Mouse (Mus musculus) T-helper 1 cell (primary cell): ENCODE results near the gene Filip1.

Source experiments
- in situ Hi-C: fragments of 300-600 bp; cut with MboI, MseI; formaldehyde crosslinking; loops from one replicate; pipeline ENCODE4 v1.15.1; 2025; ENCODE audit warnings: high pct_unique_total_duplicates

Gene Filip1

GRCm38 (mm10) chr9:79983244-79983643, 29.4 kb downstream of the Filip1 start:
- in situ Hi-C loops = no loop called here

- in situ Hi-C loops = no loop called here
Measured at GRCm38 (mm10) chr9:79979274-79979673, 33.4 kb downstream of the Filip1 start.

DNA sequence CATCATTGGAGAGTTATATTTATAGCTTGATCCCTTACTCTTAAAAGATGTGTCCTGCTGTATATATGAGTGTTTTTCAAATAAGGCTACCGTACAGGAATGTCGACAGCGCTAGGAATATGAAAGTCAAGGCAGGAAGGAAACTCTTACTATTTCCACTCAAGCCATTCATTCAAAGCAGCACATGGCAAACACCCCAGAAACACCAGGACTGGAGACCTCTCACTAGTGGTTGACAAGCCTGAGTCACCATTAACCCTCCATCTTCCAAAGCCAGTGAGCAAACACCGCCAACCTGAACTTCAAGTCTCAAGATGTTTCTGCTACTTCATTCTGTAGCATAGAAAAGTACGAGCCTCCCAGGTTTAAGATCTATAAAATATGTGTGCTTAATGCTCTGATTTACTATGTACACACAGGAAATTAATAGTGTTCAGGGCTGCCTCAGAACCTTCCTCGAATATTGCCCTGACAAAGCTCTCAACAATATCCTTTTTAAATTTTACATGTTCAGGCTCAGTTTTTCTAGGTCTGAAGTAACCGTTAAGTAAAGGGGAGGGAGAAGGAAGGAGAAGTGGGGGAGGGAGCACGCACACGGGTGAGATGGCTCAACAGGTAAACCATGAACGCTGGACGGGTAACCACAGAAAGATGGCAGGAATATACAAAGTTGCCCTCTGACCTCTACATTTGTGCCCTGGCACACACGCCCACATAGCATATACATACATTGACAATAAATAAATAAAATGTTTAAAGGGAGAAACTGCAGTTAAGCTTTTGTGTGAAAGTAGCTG, 34.2 kb downstream of the Filip1 start:
- in situ Hi-C loops = no loop called here

- in situ Hi-C loops = no loop called here
Measured at GRCm38 (mm10) chr9:79977549-79977971, 35.1 kb downstream of the Filip1 start.

DNA sequence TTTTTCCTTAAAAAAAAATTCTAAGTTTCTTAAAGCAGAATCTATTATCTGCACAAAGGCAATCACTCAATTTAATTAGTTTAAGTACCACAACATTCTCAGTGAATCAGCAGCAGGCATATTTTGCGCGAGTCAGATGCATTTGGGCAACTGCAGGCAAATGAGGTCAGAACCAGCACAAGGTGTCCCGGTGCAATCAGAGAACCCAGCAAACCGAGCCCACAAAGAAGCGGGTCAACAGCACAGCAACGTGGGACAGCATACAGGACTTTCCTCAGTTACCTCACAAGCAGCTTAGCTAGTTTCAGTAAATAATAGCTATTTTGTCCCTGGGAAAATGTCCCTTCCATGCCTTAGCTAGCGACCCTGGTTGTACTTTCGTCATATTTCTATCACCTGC, 35.9 kb downstream of the Filip1 start:
- in situ Hi-C loops = no loop called here

- in situ Hi-C loops = no loop called here
Measured at GRCm38 (mm10) chr9:79975121-79975520, 37.5 kb downstream of the Filip1 start.

DNA sequence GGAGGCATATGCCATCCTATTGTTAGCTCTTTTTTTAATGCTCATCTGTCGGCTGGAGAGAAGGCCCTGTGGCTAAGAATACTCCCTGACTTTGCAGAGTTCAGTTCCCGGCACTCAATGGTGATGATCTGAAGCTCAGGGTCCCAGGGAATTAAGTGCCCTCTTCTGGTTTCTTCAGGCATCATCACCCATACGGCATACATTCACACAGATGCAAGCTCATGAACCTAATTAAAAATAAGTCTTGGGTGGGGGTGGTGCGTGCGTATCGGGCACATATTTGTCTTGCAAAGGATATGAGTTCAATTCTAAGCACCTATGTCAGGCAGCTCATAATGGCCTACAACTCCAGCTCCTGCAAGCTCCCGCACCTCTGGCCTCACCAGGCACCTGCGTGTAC, 39.1 kb downstream of the Filip1 start:
- in situ Hi-C loops = no loop called here

- in situ Hi-C loops = no loop called here
Measured at GRCm38 (mm10) chr9:79972705-79973104, 39.9 kb downstream of the Filip1 start.

DNA sequence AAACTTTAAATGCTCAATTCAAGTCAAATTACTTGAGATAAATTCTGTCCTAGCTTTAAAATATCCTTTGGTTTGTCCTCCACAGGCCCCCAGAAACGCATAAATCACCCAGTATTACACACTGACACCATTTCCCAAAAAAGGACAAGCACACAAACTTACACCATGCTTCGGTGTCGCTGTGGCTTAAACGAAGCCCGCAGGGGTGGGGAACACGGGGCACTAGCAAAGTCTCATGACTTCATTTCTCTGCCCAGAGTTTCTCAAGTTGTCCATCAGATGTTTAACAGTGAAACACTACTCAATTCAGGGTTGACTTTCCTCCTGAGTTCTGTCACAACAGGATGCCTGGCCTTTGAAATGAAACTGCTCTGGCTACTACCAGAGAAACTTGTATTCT, 41.0 kb downstream of the Filip1 start:
- in situ Hi-C loops = no loop called here

DNA sequence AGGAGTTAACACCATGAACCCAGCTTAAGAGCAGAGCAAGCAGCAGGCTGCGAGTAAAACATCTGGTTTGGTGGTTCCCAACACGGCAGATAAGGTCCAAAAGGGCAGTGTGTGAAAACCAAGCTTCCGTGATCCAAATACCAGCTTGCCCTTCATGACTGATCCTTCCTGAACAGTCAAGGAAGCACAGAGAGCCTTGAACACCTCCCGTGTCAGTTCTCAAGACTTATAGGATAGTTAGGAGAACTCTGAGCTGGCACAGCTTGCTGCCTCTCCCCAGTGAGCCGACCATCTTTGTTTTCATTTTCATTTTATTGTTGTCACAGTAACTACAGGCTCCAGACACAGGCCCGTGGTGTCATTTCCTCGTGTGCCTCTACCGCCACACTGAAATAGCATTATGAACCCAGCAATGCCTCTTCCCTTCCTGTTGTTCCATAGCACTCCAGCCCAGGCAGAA, 42.0 kb downstream of the Filip1 start:
- in situ Hi-C loops = no loop called here

DNA sequence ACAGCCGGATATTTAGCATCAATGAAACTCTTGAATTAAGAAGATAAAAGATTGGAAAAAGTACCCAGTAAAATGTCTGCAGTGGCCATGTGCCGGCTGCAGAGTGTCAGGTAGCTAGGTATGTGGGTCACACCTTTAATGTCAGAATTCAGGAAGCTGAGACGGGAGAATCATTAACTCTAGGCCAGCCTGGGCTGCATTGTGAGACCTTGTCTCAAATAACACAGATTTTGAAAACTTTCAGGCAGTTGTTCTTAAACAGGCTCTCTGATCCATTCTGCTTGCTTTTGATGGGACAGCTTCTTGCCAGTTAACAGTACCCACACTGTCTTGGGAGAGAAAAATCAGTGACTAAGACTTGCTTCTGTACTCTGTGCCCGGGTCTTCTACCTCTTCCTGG, 43.1 kb downstream of the Filip1 start:
- in situ Hi-C loops = no loop called here

GRCm38 (mm10) chr9:79966711-79967487, 45.8 kb downstream of the Filip1 start:
- in situ Hi-C loops = no loop called here

GRCm38 (mm10) chr9:79965600-79966392, 46.9 kb downstream of the Filip1 start:
- in situ Hi-C loops = no loop called here

GRCm38 (mm10) chr9:79965003-79965402, 47.6 kb downstream of the Filip1 start:
- in situ Hi-C loops = no loop called here

DNA sequence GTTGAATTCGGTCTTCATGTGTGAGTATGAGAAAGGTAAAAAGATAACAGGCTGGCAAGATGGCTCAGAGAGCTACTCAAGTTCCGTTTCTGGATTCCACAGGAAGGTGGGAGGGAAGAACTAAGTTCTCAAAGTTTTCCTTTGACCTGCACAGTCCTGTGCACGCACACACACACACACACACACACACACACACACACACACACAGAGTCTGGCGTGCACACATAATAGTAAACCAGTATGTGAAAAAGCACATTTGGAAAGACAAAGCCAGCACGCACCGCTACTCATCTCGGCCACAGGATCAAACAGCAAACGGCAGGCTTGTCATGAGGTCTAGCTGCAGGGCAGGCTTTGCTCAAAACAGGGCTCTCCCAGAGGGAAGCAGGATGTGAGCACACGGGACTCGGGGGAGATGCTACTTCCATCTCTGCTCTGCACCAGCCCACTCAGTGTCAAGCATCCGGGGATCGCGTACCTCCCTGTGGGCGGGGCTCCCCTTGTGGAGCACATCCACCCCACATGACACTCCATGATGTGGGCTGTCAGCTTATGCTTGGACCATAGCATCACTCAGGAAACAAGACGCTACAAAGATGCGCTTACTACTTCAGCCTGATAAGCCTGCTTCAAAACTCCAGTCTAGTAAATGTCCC, 50.9 kb downstream of the Filip1 start:
- in situ Hi-C loops = no loop called here

GRCm38 (mm10) chr9:79960453-79960852, 52.2 kb downstream of the Filip1 start:
- in situ Hi-C loops = no loop called here

- in situ Hi-C loops = no loop called here
Measured at GRCm38 (mm10) chr9:79958395-79958794, 54.3 kb downstream of the Filip1 start.

- in situ Hi-C loops = no loop called here
Measured at GRCm38 (mm10) chr9:79954944-79955343, 57.7 kb downstream of the Filip1 start.

GRCm38 (mm10) chr9:79951984-79952383, 60.7 kb downstream of the Filip1 start:
- in situ Hi-C loops = no loop called here

DNA sequence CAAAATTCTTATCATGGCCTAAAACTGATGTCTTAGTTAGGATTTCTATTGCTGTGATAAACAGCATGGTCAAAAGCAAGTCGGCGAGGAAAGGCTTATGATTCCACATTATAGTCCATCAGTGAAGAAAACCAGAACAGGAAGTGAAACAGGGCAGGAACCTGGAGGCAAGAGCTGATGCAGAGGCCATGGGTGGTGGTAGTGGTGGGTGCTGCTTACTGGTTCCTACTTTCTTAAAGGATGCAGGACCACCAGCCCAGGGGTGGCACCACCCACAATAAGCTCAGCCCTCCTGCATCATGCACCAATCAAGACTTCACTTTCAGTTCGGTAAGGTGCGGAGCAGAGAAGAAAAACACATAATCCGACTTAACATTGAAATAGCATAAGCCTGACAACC, 61.3 kb downstream of the Filip1 start:
- in situ Hi-C loops = no loop called here

DNA sequence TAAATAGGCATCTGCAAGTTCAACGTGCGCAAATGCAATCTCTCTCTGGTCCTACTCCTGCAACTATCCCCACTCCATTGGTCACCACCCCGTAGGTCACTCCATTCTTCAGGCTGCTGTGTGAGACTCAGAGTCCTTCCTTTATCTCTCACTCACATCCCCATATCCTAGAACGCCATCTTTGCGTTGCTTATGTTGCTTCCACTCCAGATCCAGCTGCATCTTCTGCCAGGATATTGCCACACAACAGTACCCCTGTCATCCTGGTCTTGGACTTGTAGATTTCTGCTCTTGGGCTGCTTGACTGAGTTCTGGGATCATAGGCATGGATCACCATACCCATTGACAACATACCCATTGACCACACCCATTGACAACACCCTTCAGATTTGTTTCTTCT, 62.0 kb downstream of the Filip1 start:
- in situ Hi-C loops = no loop called here

- in situ Hi-C loops = no loop called here
Measured at GRCm38 (mm10) chr9:79950038-79950437, 62.6 kb downstream of the Filip1 start.
